In the genomic region with DNA sequence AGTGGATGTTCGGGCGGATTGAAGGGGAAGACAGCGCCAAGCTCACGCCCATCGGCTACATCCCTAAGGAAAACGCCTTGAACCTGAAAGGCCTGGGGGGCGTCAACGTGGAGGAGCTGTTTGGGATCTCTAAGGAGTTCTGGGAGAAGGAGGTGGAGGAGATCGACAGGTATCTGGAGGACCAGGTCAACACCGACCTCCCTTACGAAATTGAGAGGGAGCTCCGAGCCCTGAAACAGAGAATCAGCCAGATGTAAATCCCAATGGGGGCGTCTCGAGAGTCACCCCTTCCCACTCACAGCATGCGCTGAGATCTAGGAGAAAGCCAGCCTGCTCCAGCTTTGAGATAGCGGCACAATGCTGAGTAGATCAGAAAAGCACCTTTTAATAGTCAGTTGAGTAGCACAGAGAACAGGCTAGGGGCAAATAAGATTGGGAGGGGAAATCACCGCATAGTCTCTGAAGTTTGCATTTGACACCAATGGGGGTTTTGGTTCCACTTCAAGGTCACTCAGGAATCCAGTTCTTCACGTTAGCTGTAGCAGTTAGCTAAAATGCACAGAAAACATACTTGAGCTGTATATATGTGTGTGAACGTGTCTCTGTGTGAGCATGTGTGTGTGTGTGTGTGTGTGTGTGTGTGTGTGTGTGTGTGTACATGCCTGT, we compare ENCODE assay signal across 16 mouse cellular contexts. TPM values are rescaled to one million over a fixed set of nuclear protein-coding genes. Genes with fewer than 3 reads are reported as not detected.
"Had no signal": no experiment of that assay in that cellular context is flagged by ENCODE, and none has a peak within 500 bp of the region (broad histone marks: within the 10 kb centered on the region; RNA-seq: fewer than 3 reads in every experiment).

No protein-coding gene starts in this region.

- H3K4me3 ChIP-seq: left cerebral cortex, adult 2 months; limb, embryonic 10.5 days; midbrain, embryonic 13.5 days had no signal

- H3K27me3 ChIP-seq: midbrain, embryonic 13.5 days had no signal

- H3K36me3 ChIP-seq: limb, embryonic 10.5 days; midbrain, embryonic 13.5 days had no signal

- H3K9me3 ChIP-seq: limb, embryonic 10.5 days; midbrain, embryonic 13.5 days had no signal

- H3K27ac ChIP-seq: left cerebral cortex, adult 2 months; liver, embryonic 14.5 days; midbrain, embryonic 13.5 days had no signal

- H3K9ac ChIP-seq: liver, embryonic 14.5 days; midbrain, embryonic 13.5 days had no signal

- H3K4me2 ChIP-seq: midbrain, embryonic 13.5 days had no signal

- DNase-seq: right cerebral cortex, postnatal 25 days had no signal

RNA-seq across cellular contexts. Expression of a gene that starts 5.7 kb away (rescaled TPM):
- total RNA-seq: layer of hippocampus, postnatal 25 days; left cerebral cortex, postnatal 14 days; megakaryocyte progenitor cell, adult 5-6 weeks; midbrain, postnatal 0 days had no signal
- polyA plus RNA-seq: limb, embryonic 10.5 days; midbrain, embryonic 13.5 days had no signal

RNA-seq across cellular contexts. Expression of a gene that starts 39.2 kb away (rescaled TPM):
- total RNA-seq: layer of hippocampus, adult 8-10 months; layer of hippocampus, postnatal 25 days; left cerebral cortex, postnatal 14 days; megakaryocyte progenitor cell, adult 5-6 weeks; midbrain, postnatal 0 days had no signal
- polyA plus RNA-seq: kidney, postnatal 0 days; large intestine, adult 2 months; limb, embryonic 14.5 days; lung, adult 2 months; lung, postnatal 0 days; midbrain, postnatal 0 days; urinary bladder, adult 2 months had no signal
